Mouse (Mus musculus) heart, postnatal 0 days (tissue): ENCODE data around the gene Sgms1. TPM values are rescaled to one million over a fixed set of nuclear protein-coding genes. Genes with fewer than 3 reads are reported as not detected.
"Not testable (repeated sequence)": the region's sequence is repeated elsewhere in the genome, so short reads cannot be mapped to it uniquely, and the experiment has no call there.

Source experiments
- ATAC-seq: fragments of 200-750 bp; cut with Nextera tagmentation; 2 replicates; pipeline ENCODE4 v1.8.0; 2017; ENCODE audit warnings: low read depth, moderate number of reproducible peaks, moderate library complexity; ENCODE audit not compliant: insufficient read depth
- DNase-seq: peaks from one replicate; pipeline ENCODE4 v3.0.0-alpha.2; 2016; ENCODE audit warnings: low spot score
- H3K27ac ChIP-seq: fragments of 300-500 bp; sonication (generic); 2 replicates; pipeline ENCODE4 v1.5.1; 2014; ENCODE audit warnings: low read depth, mild to moderate bottlenecking
- H3K27me3 ChIP-seq: fragments of 300-500 bp; sonication (generic); 2 replicates; pipeline ENCODE4 v1.6.1; 2014; ENCODE audit warnings: low read length, mixed read lengths; ENCODE audit not compliant: control insufficient read depth, insufficient read depth
- H3K36me3 ChIP-seq: fragments of 300-500 bp; sonication (generic); replicated peaks from 2 replicates; pipeline ENCODE4 v1.6.1; 2014; ENCODE audit warnings: low read length, mixed read lengths; ENCODE audit not compliant: control insufficient read depth, insufficient read depth
- H3K4me1 ChIP-seq: fragments of 300-500 bp; sonication (generic); 2 replicates; pipeline ENCODE4 v1.6.1; 2014; ENCODE audit warnings: antibody characterized with exemption; ENCODE audit not compliant: control insufficient read depth, insufficient read depth
- H3K4me2 ChIP-seq: fragments of 300-500 bp; sonication (generic); 2 replicates; pipeline ENCODE4 v1.6.1; 2014; ENCODE audit warnings: low read depth, mild to moderate bottlenecking, low read length, moderate library complexity
- H3K4me3 ChIP-seq: fragments of 300-500 bp; sonication (generic); 2 replicates; pipeline ENCODE4 v1.5.1; 2014; ENCODE audit warnings: low read depth, low read length
- H3K9ac ChIP-seq: fragments of 300-500 bp; sonication (generic); replicated peaks from 2 replicates; pipeline ENCODE4 v1.6.1; 2014; ENCODE audit warnings: low read depth, low read length, mixed read lengths
- H3K9me3 ChIP-seq: fragments of 300-500 bp; sonication (generic); replicated peaks from 2 replicates; pipeline ENCODE4 v1.6.1; 2016; ENCODE audit warnings: low read length; ENCODE audit not compliant: control insufficient read depth
- CTCF ChIP-seq: IDR thresholded peaks from 2 replicates; pipeline ENCODE4 v1.5.1; 2016; ENCODE audit warnings: antibody characterized with exemption, control low read depth, low read depth
- EP300 ChIP-seq: IDR thresholded peaks from 2 replicates; pipeline ENCODE4 v1.6.1; 2016; ENCODE audit warnings: antibody characterized with exemption, low read depth
- WGBS: fragments of 180-500 bp; shearing (Covaris S2); extraction: QIAGEN DNeasy Blood & Tissue Kit; methylation state at CpG from one replicate; pipeline ENCODE4 v1.1.7; 2014; 5-methylcytosine and 5-hydroxymethylcytosine counted together
- polyA plus RNA-seq: library from polyadenylated mRNA; unstranded; fragments of >200 nt; fragmentation: Nextera tagmentation; extraction: Ambion mirVana; gene quantifications from 2 replicates; pipeline ENCODE4 v1.2.1, GENCODE M21; 2015
- total RNA-seq: library from RNA; depleted of rRNA; stranded (reverse); fragments of >200 nt; gene quantifications from 2 replicates; pipeline ENCODE4 v1.2.3, GENCODE M21; 2014; ENCODE audit warnings: low replicate concordance; rRNA removed

Gene Sgms1
- total and polyA plus RNA-seq, 2 experiments from 2014 or later, result 29.4 to 52.0 TPM

DNA sequence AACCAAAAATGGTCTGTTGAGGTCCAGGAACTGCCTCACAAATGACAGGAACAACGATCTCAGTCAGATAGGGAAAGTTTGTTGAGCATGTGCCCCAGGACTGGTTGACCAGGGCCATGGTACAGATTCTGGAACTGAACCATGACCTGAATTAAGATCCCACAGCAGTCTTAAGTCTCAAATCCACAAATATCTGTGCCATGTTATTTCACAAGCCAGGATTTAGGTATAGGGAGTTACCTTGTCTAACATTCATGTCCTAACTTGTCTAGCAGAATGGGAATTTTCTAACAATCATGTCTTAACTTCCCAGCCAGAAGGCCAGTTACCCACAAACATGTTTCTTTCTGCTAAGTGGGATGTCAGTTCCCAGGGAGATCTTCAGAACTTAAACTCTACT is 300.9 kb downstream of the Sgms1 start:
- no peak for TF ChIP-seq EP300
- TF ChIP-seq CTCF, result no peak
- H3K9me3 ChIP-seq, result no peaks in the 10 kb centered on the region
- no peaks in the 10 kb centered on the region for H3K4me1 ChIP-seq
- ATAC-seq (no peak), DNase-seq (no peak)
- H3K27ac ChIP-seq, result no peak overlapping the region
- H3K4me3 ChIP-seq, result no peak overlapping the region
- WGBS, result 71% methylated on average over 1 of the region's 1 CpGs
- H3K36me3 ChIP-seq, result no peaks in the 10 kb centered on the region
- no peaks in the 10 kb centered on the region for H3K27me3 ChIP-seq
- no peak overlapping the region for H3K9ac ChIP-seq
- H3K4me2 ChIP-seq, result no peak overlapping the region

- Histone ChIP-seq H3K9me3 (no peaks in the 10 kb centered on the region), H3K4me2 (no peak overlapping the region), H3K9ac (no peak overlapping the region), H3K36me3 (no peaks in the 10 kb centered on the region), H3K4me3 (no peak overlapping the region), H3K27ac (no peak overlapping the region), H3K4me1 (no peaks in the 10 kb centered on the region), H3K27me3 (no peaks in the 10 kb centered on the region)
- no peak for TF ChIP-seq EP300
- TF ChIP-seq CTCF, result no peak
- 70% methylated on average over 6 of the region's 6 CpGs for WGBS
- DNase-seq (no peak), ATAC-seq (no peak)
These were observed 301.6 kb downstream of the Sgms1 start for GRCm38 (mm10) chr19:32087736-32088470.

DNA sequence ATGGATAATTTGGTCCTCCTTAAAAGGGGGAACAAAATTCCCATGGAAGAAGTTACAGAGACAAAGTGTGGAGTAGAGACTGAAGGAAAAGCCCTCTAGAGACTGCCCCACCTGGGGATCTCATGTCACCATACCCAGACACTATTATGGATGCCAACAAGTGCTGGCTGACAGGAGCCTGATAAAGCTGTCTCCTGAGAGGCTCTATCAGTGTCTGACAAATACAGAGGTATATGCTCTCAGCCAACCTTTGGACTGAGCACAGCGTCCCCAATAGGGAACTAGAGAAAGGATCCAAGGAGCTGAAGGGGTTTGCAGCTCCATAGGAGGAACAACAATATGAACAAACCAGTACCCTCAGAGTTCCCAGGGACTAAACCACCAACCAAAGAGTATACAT is 304.7 kb downstream of the Sgms1 start:
- H3K4me1 ChIP-seq, H3K4me3 ChIP-seq, H3K27me3 ChIP-seq, H3K4me2 ChIP-seq, ATAC-seq, H3K9me3 ChIP-seq, H3K36me3 ChIP-seq, H3K27ac ChIP-seq, H3K9ac ChIP-seq, DNase-seq: not testable (repeated sequence)
- WGBS, result 54% methylated on average over 1 of the region's 1 CpGs

Other genes starting within 250 kb of the Sgms1 start
- 41.4 and 54.3 TPM in 2 replicates for gene Rpl9-ps6, start 76.9 kb upstream of the Sgms1 start, total RNA-seq
- 49.2 and 53.3 TPM in 2 replicates for gene Rpl9-ps6, start 76.9 kb upstream of the Sgms1 start, polyA plus RNA-seq
- 66.2 and 84.1 TPM in 2 replicates for gene Minpp1, start 96.1 kb upstream of the Sgms1 start, total RNA-seq
- gene Minpp1, start 96.1 kb upstream of the Sgms1 start, polyA plus RNA-seq, result 29.3 and 29.7 TPM in 2 replicates
- gene Papss2, start 206.1 kb upstream of the Sgms1 start, total RNA-seq, result 5.3 and 9.0 TPM in 2 replicates
- gene Papss2, start 206.1 kb upstream of the Sgms1 start, polyA plus RNA-seq, result 1.5 and 2.0 TPM in 2 replicates